Mouse (Mus musculus) NIH3T3 (cell line): ENCODE data around the gene Shb.

Experiments used
- DNase-seq: peaks from one replicate; pipeline ENCODE4 v3.0.0-alpha.2; 2012; ENCODE audit warnings: low read depth

Shb gene

DNA sequence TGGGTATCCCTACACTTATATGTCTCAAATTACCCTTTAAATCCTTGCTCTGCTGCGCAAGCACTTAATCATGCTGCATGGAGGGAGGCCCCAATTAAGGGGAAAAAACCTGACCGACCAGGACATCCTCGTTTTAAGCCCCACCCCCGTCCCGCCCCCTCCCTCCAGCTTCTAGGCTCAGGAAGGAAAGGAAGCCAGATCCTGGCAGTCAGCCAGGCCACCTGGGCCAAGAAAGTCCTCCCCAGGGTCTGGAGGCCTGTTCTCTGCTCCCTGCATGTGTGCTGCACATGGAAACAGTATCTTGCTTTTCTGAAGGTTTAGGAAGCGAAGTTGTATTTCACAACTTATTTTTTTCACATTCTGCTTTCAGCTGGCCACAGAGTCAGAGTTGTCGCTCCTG, at the start of gene Shb:
TSS of gene Shb (minus strand) at position 96 of the 400 bp plus-strand sequence.
- DNase-seq = peak; percentile 89

DNA sequence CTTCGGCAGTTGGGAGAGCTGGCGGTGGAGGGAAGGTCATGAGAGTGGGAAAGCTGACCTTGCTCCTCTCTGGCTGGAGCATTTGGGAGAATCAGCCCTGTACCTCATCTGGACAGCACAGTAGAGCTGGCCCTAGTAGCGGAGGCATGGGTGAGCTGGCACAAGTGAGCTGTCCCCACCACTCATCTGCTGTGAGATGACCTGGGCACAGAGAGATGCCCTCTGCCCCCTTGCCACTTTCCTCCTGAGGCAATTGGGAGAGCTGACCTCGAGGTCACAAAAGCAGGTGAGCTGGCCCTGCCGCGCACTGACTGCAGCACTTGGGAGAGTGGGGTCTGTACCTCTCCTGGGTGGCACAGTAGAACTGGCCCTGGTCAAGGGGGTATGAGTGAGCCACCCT, 48.8 kb upstream of the Shb start:
- DNase-seq = no peak

GRCm38 (mm10) chr4:45578554-45579370, 46.5 kb upstream of the Shb start:
- peak; percentile 2 for DNase-seq

GRCm38 (mm10) chr4:45577631-45578030, 45.4 kb upstream of the Shb start:
- no peak for DNase-seq

GRCm38 (mm10) chr4:45574614-45575169, 42.4 kb upstream of the Shb start:
- DNase-seq = no peak

DNA sequence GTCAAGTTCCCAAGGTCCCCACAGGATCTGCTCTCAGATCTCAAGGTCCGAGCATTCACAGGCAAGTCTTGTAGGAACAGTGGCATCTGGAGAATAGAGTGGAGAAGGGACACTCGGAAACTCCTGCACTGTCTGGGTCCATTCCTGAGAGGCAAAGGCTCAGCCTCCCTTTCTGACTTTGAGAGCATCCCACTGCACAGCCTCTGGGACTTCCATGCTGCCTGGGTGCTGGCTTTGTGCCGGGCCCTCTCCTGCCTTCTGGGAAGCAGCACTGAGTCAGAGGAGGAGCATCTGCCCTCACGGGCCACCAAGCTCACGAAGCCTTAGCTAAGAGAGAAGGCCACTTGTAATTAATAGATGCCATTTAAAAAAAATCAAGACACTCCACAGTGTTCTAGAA, 37.3 kb upstream of the Shb start:
- DNase-seq = peak; percentile 14

DNA sequence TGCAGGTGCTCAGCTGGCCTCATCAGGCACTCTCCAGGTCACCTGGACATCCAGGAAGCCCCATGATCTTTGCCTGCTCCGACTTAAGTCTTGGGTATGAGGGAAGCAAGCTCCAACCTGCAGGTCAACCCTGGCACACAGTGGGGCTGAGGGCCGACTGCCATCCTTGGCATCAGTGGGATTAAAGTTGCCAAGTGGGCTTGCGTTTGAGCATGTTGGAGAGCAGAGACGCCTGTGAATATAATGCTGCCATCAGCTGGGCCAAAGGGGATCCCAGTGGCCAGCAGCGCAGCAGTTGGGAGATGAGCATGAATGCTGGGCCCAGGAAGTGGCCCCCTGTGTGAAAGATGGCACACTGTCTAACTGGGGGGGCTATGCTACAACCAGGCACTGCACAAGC, 25.9 kb upstream of the Shb start:
- no peak for DNase-seq

DNA sequence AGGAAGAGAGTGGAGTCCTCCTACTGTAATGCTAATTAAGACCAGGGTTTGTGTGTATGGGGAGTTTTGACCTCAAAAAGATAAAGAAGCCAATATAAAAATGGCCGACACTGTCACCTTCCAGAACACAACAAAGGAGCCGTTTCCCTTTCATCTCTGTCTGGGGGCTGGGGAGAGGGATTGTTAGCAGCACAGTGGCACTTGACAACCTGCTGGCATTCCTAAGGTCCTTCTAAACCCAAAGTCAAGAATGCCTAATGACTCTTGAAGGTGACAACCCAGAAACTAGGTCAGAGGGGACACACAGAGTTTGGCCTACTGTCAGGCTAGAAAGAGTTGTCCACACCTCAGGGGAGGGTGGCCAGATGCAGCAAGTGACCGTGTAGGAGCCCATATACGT, 20.3 kb upstream of the Shb start:
- no peak for DNase-seq

DNA sequence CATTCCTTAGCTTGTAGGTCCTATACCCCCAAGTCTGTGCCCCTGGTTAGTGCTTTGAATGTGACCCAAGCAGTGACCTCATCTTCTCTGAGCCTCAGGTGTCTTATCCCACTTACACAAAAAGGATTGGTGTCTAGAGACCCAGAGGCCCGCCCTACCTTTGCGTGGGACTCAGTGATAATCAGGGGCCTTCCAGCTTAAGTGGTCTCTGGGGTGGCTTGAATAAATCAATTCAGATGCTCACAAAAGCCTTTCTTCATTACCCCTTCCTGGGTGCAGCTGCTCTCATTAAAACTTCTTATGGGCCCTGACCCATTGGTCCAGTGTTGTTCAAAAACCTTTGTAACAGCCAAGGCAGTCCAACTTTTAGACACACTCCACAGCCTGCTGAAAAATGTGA, 18.7 kb upstream of the Shb start:
- DNase-seq = no peak

GRCm38 (mm10) chr4:45549514-45549913, 17.2 kb upstream of the Shb start:
- DNase-seq = peak; percentile 39

GRCm38 (mm10) chr4:45545851-45546250, 13.6 kb upstream of the Shb start:
- DNase-seq = no peak

GRCm38 (mm10) chr4:45543481-45544051, 11.3 kb upstream of the Shb start:
- no peak for DNase-seq

DNA sequence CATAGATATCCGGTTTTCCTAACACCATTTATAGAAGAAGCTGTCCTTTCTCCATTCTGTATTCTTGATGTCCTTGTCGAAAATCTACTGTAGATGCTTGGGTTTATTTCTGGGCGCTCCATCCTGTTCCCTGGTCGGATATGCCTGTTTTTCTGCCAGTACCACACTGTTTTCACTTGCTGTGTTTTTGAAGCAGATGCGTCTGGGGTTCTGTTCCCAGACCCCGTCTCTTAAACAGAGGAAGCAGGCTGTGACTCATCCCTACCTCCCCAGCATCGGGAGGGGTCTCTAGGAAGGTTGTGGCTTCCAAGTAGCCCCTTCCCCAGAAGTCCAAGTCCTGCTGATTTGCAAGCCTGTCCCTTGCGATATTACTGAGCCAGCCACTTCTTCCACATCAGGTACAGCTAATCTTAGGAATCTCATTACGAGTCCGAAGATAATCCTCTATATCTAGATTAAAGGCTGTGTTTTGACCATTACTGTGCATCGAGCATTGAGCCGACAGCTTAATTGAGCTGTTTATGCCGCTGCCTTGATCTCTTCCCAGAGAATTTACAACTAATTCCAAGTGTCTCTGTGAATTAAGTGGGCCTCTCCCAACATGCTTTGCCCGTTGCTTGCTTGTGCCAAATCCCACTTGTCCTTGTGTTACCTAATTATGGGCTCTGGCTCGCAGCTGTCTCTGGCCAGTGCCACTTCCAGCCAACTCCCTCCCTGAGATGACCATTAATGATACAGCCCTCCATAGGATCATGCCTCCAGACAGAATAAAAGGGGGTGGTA, 8.1 kb upstream of the Shb start:
- no peak for DNase-seq

DNA sequence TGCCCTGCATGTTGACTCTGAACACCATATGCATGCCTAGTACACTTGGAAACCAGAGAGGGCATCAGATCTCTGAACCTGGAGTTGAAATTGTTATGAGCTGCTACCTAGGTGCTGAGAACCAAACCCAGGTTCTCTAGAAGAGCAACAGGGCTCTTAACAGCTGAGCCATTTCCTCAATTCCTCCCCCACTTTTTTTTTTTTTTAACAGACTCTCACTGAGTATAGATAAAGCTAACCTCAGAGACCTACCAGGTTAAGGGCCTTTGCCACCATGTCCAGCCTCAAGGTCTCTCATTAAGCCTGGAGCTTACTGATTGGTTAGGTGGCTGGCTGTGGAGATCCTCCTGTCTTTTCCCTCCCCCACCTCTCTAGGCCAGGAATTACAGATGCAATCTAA, 6.9 kb upstream of the Shb start:
- no peak for DNase-seq

GRCm38 (mm10) chr4:45533436-45533940, 1.2 kb upstream of the Shb start:
- DNase-seq = no peak

- DNase-seq = peak; percentile 94
These were observed 1.4 kb downstream of the Shb start for GRCm38 (mm10) chr4:45530662-45531542.

GRCm38 (mm10) chr4:45529986-45530597, 2.2 kb downstream of the Shb start:
- peak; percentile 53 for DNase-seq

DNA sequence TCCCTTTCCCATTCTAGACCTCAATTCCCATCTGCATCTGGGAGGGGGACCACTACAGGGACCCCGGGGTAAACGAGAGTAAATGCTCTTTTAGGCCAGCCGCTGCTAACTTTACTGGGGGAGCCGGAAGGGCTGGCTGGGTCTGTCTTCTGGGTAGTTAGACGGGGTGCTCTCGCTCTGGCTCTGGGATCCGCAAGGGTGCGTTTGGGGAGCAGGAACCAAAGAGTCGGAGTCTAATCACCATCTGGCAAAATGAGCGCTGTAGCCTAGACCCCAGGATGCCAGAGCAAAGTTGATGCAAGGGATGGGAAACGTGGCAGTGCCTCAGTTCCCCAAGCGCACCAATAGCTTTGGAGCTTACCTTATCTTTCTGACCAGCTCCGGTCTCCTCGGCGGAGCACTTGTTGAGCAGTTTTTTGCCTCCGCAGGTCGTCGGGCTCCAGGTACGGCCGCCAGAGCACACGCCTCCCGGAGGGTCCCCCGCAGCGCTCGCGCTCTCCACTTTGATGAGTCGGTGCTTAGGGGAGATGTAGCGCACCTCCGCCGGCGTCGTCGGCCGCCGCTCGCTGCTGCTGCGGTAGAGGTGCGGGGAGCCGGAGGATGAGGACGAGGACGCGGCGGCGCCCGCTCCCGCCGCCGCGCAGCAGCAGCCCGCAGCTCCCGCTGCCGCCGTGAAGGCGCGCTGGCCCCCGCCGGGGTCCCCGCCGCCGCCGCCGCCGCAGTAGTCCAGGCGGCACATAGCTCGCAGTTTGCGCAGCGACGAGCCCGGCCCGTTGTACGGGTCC, 2.9 kb downstream of the Shb start:
- DNase-seq = peak; percentile 44

- peak; percentile 33 for DNase-seq
These were observed 3.7 kb downstream of the Shb start for GRCm38 (mm10) chr4:45528355-45529198.
